In the genomic region with DNA sequence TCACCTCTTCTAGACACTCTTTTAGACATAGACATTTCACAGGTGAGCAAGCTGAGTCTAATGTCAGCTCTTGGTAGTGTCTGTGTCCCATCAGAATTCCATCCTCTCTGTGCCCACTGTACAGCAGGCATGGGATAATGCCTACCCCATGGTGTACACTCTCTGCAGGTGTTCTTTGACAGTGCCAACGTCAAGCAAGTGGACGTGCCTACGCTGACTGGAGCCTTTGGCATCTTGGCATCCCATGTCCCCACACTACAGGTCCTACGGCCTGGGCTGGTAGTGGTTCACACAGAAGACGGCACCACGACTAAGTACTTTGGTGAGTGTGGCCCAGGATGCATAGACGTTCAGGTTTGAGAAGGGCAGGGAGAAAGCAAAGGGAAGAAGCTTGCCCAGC, we compare ENCODE assay signal across 12 mouse cellular contexts. TPM values are rescaled to one million over a fixed set of nuclear protein-coding genes. Genes with fewer than 3 reads are reported as not detected.
DNase-seq lines count a peak whose midpoint lies in the region; ATAC-seq lines count a peak whose summit lies in the region.
"Had no signal": no experiment of that assay in that cellular context is flagged by ENCODE, and none has a peak within 500 bp of the region (broad histone marks: within the 10 kb centered on the region; RNA-seq: fewer than 3 reads in every experiment).

No protein-coding gene starts in this region.

- H3K4me1 ChIP-seq in midbrain, embryonic 10.5 days, result peaks cover 91% of the 10 kb centered on the region
- H3K4me1 ChIP-seq in midbrain, embryonic 14.5 days (ENCODE audit: control insufficient read depth, insufficient read depth, low read length), result peaks cover 12% of the 10 kb centered on the region
- H3K4me1 ChIP-seq in embryonic facial prominence, embryonic 14.5 days (ENCODE audit: control insufficient read depth, insufficient read depth, low read length), result 0 out of 2 replicates have a peak, but pooled peaks cover 4% of the 10 kb centered on the region
- peaks cover 91% of the 10 kb centered on the region for H3K4me1 ChIP-seq in liver, embryonic 13.5 days (replicated peaks)

- H3K9ac ChIP-seq in midbrain, embryonic 14.5 days (replicated peaks; ENCODE audit: low read length), result no peak overlapping the region
- H3K9ac ChIP-seq in embryonic facial prominence, embryonic 14.5 days (ENCODE audit: low read depth, low read length), result 0 out of 2 replicates have a peak overlapping the region, but pooled peaks have one; percentile 9
- H3K9ac ChIP-seq in liver, embryonic 13.5 days, result peak overlapping the region; percentile 14; the same call in 1 of the 2 replicates

- no peak overlapping the region for H3K27ac ChIP-seq in midbrain, embryonic 10.5 days (replicated peaks)
- no peak overlapping the region for H3K27ac ChIP-seq in midbrain, embryonic 14.5 days (replicated peaks; ENCODE audit: low read depth, low read length)
- no peak overlapping the region for H3K27ac ChIP-seq in embryonic facial prominence, embryonic 14.5 days (replicated peaks; ENCODE audit: low read depth, low read length)
- no peak overlapping the region for H3K27ac ChIP-seq in liver, embryonic 13.5 days
- H3K27ac ChIP-seq: lung, embryonic 15.5 days had no signal

- peaks cover 16% of the 10 kb centered on the region for H3K27me3 ChIP-seq in midbrain, embryonic 10.5 days (ENCODE audit: low read depth, poor library complexity, severe bottlenecking)
- H3K27me3 ChIP-seq in midbrain, embryonic 14.5 days (ENCODE audit: control insufficient read depth, insufficient read depth, low read length), result no peaks in the 10 kb centered on the region
- no peaks in the 10 kb centered on the region for H3K27me3 ChIP-seq in embryonic facial prominence, embryonic 14.5 days (replicated peaks; ENCODE audit: control insufficient read depth, insufficient read depth, low read length)
- H3K27me3 ChIP-seq in liver, embryonic 13.5 days, result peaks cover 14% of the 10 kb centered on the region

- no peak for ATAC-seq in midbrain, embryonic 14.5 days (ENCODE audit: low FRiP score, low TSS enrichment)
- no peak for ATAC-seq in embryonic facial prominence, embryonic 14.5 days (ENCODE audit: low read depth)
- ATAC-seq in liver, embryonic 13.5 days (ENCODE audit: low read depth), result no peak

- peak overlapping the region; percentile 84 for H3K4me3 ChIP-seq in midbrain, embryonic 10.5 days
- H3K4me3 ChIP-seq in midbrain, embryonic 14.5 days (replicated peaks; ENCODE audit: low read depth, low read length), result no peak overlapping the region
- H3K4me3 ChIP-seq in embryonic facial prominence, embryonic 14.5 days (ENCODE audit: low read depth, low read length), result no peak overlapping the region
- H3K4me3 ChIP-seq in liver, embryonic 13.5 days (replicated peaks), result peak overlapping the region; percentile 82

- H3K36me3 ChIP-seq in midbrain, embryonic 10.5 days, result peaks cover 35% of the 10 kb centered on the region
- H3K36me3 ChIP-seq in midbrain, embryonic 14.5 days (ENCODE audit: control insufficient read depth, insufficient read depth, low read length), result peaks cover 26% of the 10 kb centered on the region
- H3K36me3 ChIP-seq in embryonic facial prominence, embryonic 14.5 days (ENCODE audit: control insufficient read depth, insufficient read depth, low read length), result peaks cover 28% of the 10 kb centered on the region
- peaks cover 36% of the 10 kb centered on the region for H3K36me3 ChIP-seq in liver, embryonic 13.5 days

- DNase-seq in heart, adult 11 months, result peak; percentile 96
- no peak for DNase-seq in heart, adult 8-10 months (ENCODE audit: low spot score)
- no peak for DNase-seq in midbrain, embryonic 10.5 days (ENCODE audit: low spot score)
- DNase-seq in midbrain, embryonic 14.5 days, result no peak
- DNase-seq in embryonic facial prominence, embryonic 14.5 days (ENCODE audit: low spot score), result no peak
- DNase-seq in liver, embryonic 13.5 days, result no peak
- no peak for DNase-seq in thymus, postnatal 0 days (ENCODE audit: low spot score)
- no peak for DNase-seq in kidney, adult 11 months
- DNase-seq: gastrocnemius, postnatal 36 days; right cerebral cortex, postnatal 4 days; thymus, postnatal 14 days had no signal

- H3K9me3 ChIP-seq in midbrain, embryonic 10.5 days (replicated peaks), result no peaks in the 10 kb centered on the region
- no peaks in the 10 kb centered on the region for H3K9me3 ChIP-seq in midbrain, embryonic 14.5 days (ENCODE audit: control insufficient read depth, low read length)
- H3K9me3 ChIP-seq in embryonic facial prominence, embryonic 14.5 days (ENCODE audit: control insufficient read depth, low read length), result no peaks in the 10 kb centered on the region
- H3K9me3 ChIP-seq in liver, embryonic 13.5 days (replicated peaks), result no peaks in the 10 kb centered on the region
- H3K9me3 ChIP-seq: lung, embryonic 15.5 days had no signal

- H3K4me2 ChIP-seq in midbrain, embryonic 14.5 days (ENCODE audit: low read length), result no peak overlapping the region
- no peak overlapping the region for H3K4me2 ChIP-seq in embryonic facial prominence, embryonic 14.5 days (ENCODE audit: low read depth, low read length)
- H3K4me2 ChIP-seq in liver, embryonic 13.5 days, result peak overlapping the region; percentile 96

- WGBS in midbrain, embryonic 10.5 days, result 94% methylated on average over 7 of the region's 7 CpGs
- WGBS in midbrain, embryonic 14.5 days, result 89% methylated on average over 7 of the region's 7 CpGs
- WGBS in embryonic facial prominence, embryonic 14.5 days, result 91% methylated on average over 7 of the region's 7 CpGs
- 88% methylated on average over 7 of the region's 7 CpGs for WGBS in liver, embryonic 13.5 days (ENCODE audit: insufficient replicate concordance)

RNA-seq across cellular contexts. Expression of a gene that starts 3.0 kb away (rescaled TPM):
- 1 to 10 TPM; 3.8 to 6.1 (median 4.6) TPM for total RNA-seq in heart, adult 8-10 months (2022)
- polyA plus RNA-seq in midbrain, embryonic 10.5 days (2016; fragmentation: Nextera tagmentation; extraction: Ambion mirVana), result 7.8 and 9.3 TPM in 2 replicates
- polyA plus RNA-seq in midbrain, embryonic 14.5 days (2014; fragmentation: Nextera tagmentation; extraction: Ambion mirVana), result 78.9 and 101 TPM in 2 replicates
- 7.3 and 9.0 TPM in 2 replicates for polyA plus RNA-seq in embryonic facial prominence, embryonic 14.5 days (2014; fragmentation: Nextera tagmentation; extraction: Ambion mirVana)
- polyA plus RNA-seq in liver, embryonic 13.5 days (2015; fragmentation: Nextera tagmentation; extraction: Ambion mirVana), result 0.54 and 0.69 TPM in 2 replicates
- 3.5 and 4.3 TPM in 2 replicates for polyA plus RNA-seq in thymus, postnatal 0 days (2015; fragmentation: Nextera tagmentation; extraction: Ambion mirVana)

RNA-seq across cellular contexts. Expression of a gene that starts 4.4 kb away (rescaled TPM):
- total RNA-seq in heart, adult 8-10 months (2022), result 100 to 1,000 TPM in 1 of 4 experiments, 10 to 100 TPM in 3; 83.9 to 111 (median 91.0) TPM
- 17.8 and 19.7 TPM in 2 replicates for polyA plus RNA-seq in midbrain, embryonic 10.5 days (2016; fragmentation: Nextera tagmentation; extraction: Ambion mirVana)
- 62.6 and 65.6 TPM in 2 replicates for polyA plus RNA-seq in midbrain, embryonic 14.5 days (2014; fragmentation: Nextera tagmentation; extraction: Ambion mirVana)
- polyA plus RNA-seq in embryonic facial prominence, embryonic 14.5 days (2014; fragmentation: Nextera tagmentation; extraction: Ambion mirVana), result 34.2 and 37.0 TPM in 2 replicates
- 3.0 and 3.3 TPM in 2 replicates for polyA plus RNA-seq in liver, embryonic 13.5 days (2015; fragmentation: Nextera tagmentation; extraction: Ambion mirVana)
- 13.1 and 18.8 TPM in 2 replicates for polyA plus RNA-seq in thymus, postnatal 0 days (2015; fragmentation: Nextera tagmentation; extraction: Ambion mirVana)

RNA-seq across cellular contexts. Expression of a gene that starts 5.2 kb away (rescaled TPM):
- total RNA-seq in heart, adult 8-10 months (2022), result 1,000 to 10,000 TPM; 1,050 to 1,135 (median 1,101) TPM
- 463 and 481 TPM in 2 replicates for polyA plus RNA-seq in midbrain, embryonic 10.5 days (2016; fragmentation: Nextera tagmentation; extraction: Ambion mirVana)
- 407 and 480 TPM in 2 replicates for polyA plus RNA-seq in midbrain, embryonic 14.5 days (2014; fragmentation: Nextera tagmentation; extraction: Ambion mirVana)
- polyA plus RNA-seq in embryonic facial prominence, embryonic 14.5 days (2014; fragmentation: Nextera tagmentation; extraction: Ambion mirVana), result 474 and 475 TPM in 2 replicates
- polyA plus RNA-seq in liver, embryonic 13.5 days (2015; fragmentation: Nextera tagmentation; extraction: Ambion mirVana), result 358 and 362 TPM in 2 replicates
- 588 TPM in 2 replicates for polyA plus RNA-seq in thymus, postnatal 0 days (2015; fragmentation: Nextera tagmentation; extraction: Ambion mirVana)

RNA-seq across cellular contexts. Expression of a gene that starts 22.1 kb away (rescaled TPM):
- total RNA-seq in heart, adult 8-10 months (2022), result 10 to 100 TPM; 34.7 to 69.7 (median 51.6) TPM
- polyA plus RNA-seq in midbrain, embryonic 10.5 days (2016; fragmentation: Nextera tagmentation; extraction: Ambion mirVana), result 91.8 and 135 TPM in 2 replicates
- 295 and 421 TPM in 2 replicates for polyA plus RNA-seq in midbrain, embryonic 14.5 days (2014; fragmentation: Nextera tagmentation; extraction: Ambion mirVana)
- 59.7 and 88.3 TPM in 2 replicates for polyA plus RNA-seq in embryonic facial prominence, embryonic 14.5 days (2014; fragmentation: Nextera tagmentation; extraction: Ambion mirVana)
- polyA plus RNA-seq in liver, embryonic 13.5 days (2015; fragmentation: Nextera tagmentation; extraction: Ambion mirVana), result 19.5 and 21.9 TPM in 2 replicates
- polyA plus RNA-seq in thymus, postnatal 0 days (2015; fragmentation: Nextera tagmentation; extraction: Ambion mirVana), result 226 and 376 TPM in 2 replicates

RNA-seq across cellular contexts. Expression of a gene that starts 28.1 kb away (rescaled TPM):
- 100 to 1,000 TPM; 148 to 176 (median 153) TPM for total RNA-seq in heart, adult 8-10 months (2022)
- 18.0 and 19.7 TPM in 2 replicates for polyA plus RNA-seq in midbrain, embryonic 10.5 days (2016; fragmentation: Nextera tagmentation; extraction: Ambion mirVana)
- 26.5 and 38.7 TPM in 2 replicates for polyA plus RNA-seq in midbrain, embryonic 14.5 days (2014; fragmentation: Nextera tagmentation; extraction: Ambion mirVana)
- polyA plus RNA-seq in embryonic facial prominence, embryonic 14.5 days (2014; fragmentation: Nextera tagmentation; extraction: Ambion mirVana), result 32.6 and 32.7 TPM in 2 replicates
- 16.2 and 18.3 TPM in 2 replicates for polyA plus RNA-seq in liver, embryonic 13.5 days (2015; fragmentation: Nextera tagmentation; extraction: Ambion mirVana)
- 18.2 and 23.2 TPM in 2 replicates for polyA plus RNA-seq in thymus, postnatal 0 days (2015; fragmentation: Nextera tagmentation; extraction: Ambion mirVana)

Comparison
In these comparisons a context has a peak if more than half of its experiments do, and no peak if none do; other contexts are left out.
1. H3K4me3 ChIP-seq: peak in midbrain, embryonic 10.5 days (single experiment) and liver, embryonic 13.5 days (single experiment); none in midbrain, embryonic 14.5 days (single experiment) and embryonic facial prominence, embryonic 14.5 days (single experiment).